Comparison of ENCODE assay signal across 11 mouse cellular contexts in genomic region chr1:156584175-156584574, GRCm38 (mm10). TPM values are rescaled to one million over a fixed set of nuclear protein-coding genes. Genes with fewer than 3 reads are reported as not detected.
DNase-seq lines count a peak whose midpoint lies in the region; ATAC-seq and TF ChIP-seq lines count a peak whose summit lies in the region.
"Had no signal": no experiment of that assay in that cellular context is flagged by ENCODE, and none has a peak within 500 bp of the region (broad histone marks: within the 10 kb centered on the region; RNA-seq: fewer than 3 reads in every experiment).

No protein-coding gene starts in this region.

- TF ChIP-seq CTCF in liver, embryonic 14.5 days (IDR thresholded peaks at IDR 0.05; ENCODE audit: low read depth): peak; percentile 28; the same call in 1 of the 2 replicates

- no peak overlapping the region for H3K4me3 ChIP-seq in forebrain, embryonic 14.5 days (ENCODE audit: low read depth, low read length)
- H3K4me3 ChIP-seq in forebrain, embryonic 16.5 days (replicated peaks; ENCODE audit: low read length): no peak overlapping the region
- no peak overlapping the region for H3K4me3 ChIP-seq in liver, embryonic 14.5 days (ENCODE audit: insufficient read depth in 1 of 2, low read depth in 2 of 2, low read length in 2 of 2)
- H3K4me3 ChIP-seq: hindbrain, embryonic 10.5 days; liver, embryonic 15.5 days had no signal

- H3K4me2 ChIP-seq in forebrain, embryonic 14.5 days (ENCODE audit: low read length): no peak overlapping the region
- no peak overlapping the region for H3K4me2 ChIP-seq in forebrain, embryonic 16.5 days (ENCODE audit: low read length)
- no peak overlapping the region for H3K4me2 ChIP-seq in liver, embryonic 14.5 days (ENCODE audit: low read depth)
- H3K4me2 ChIP-seq: liver, embryonic 15.5 days had no signal

- 76% methylated on average over 1 of the region's 1 CpGs for WGBS in forebrain, embryonic 14.5 days
- 71% methylated on average over 1 of the region's 1 CpGs for WGBS in forebrain, embryonic 16.5 days
- WGBS in liver, embryonic 14.5 days (ENCODE audit: insufficient replicate concordance): 56% methylated on average over 1 of the region's 1 CpGs

- H3K9ac ChIP-seq in forebrain, embryonic 14.5 days (ENCODE audit: low read length): no peak overlapping the region
- no peak overlapping the region for H3K9ac ChIP-seq in forebrain, embryonic 16.5 days (replicated peaks; ENCODE audit: low read depth, low read length)
- no peak overlapping the region for H3K9ac ChIP-seq in liver, embryonic 14.5 days (replicated peaks)
- H3K9ac ChIP-seq: liver, embryonic 15.5 days had no signal

- H3K9me3 ChIP-seq in forebrain, embryonic 14.5 days (replicated peaks; ENCODE audit: control insufficient read depth, low read length): no peaks in the 10 kb centered on the region
- H3K9me3 ChIP-seq in forebrain, embryonic 16.5 days (ENCODE audit: control insufficient read depth, low read length): no peaks in the 10 kb centered on the region
- no peaks in the 10 kb centered on the region for H3K9me3 ChIP-seq in liver, embryonic 14.5 days (ENCODE audit: control insufficient read depth, low read length)
- H3K9me3 ChIP-seq: hindbrain, embryonic 10.5 days; liver, embryonic 15.5 days had no signal

- H3K27ac ChIP-seq in forebrain, embryonic 14.5 days (ENCODE audit: low read depth, low read length): no peak overlapping the region
- H3K27ac ChIP-seq in forebrain, embryonic 16.5 days (ENCODE audit: low read length): no peak overlapping the region
- no peak overlapping the region for H3K27ac ChIP-seq in liver, embryonic 14.5 days
- H3K27ac ChIP-seq: hindbrain, embryonic 10.5 days; liver, embryonic 15.5 days had no signal

- TF ChIP-seq EP300 in liver, embryonic 14.5 days (IDR thresholded peaks at IDR 0.05; ENCODE audit: low read depth): no peak

- no peak for ATAC-seq in forebrain, embryonic 14.5 days
- no peak for ATAC-seq in forebrain, embryonic 16.5 days
- ATAC-seq in liver, embryonic 14.5 days (ENCODE audit: insufficient read depth): no peak

- DNase-seq in forebrain, embryonic 14.5 days (ENCODE audit: low spot score): peak; percentile 36
- DNase-seq in liver, embryonic 14.5 days (ENCODE audit: low read depth in 3 of 3, low spot score in 3 of 3): no peak
- no peak for DNase-seq in liver
- DNase-seq in CD4-positive helper T cell, adult 2 months (ENCODE audit: low read depth, low spot score): peak; percentile 21
- DNase-seq in c-Kit-positive CD71-negative TER-119-negative erythroid progenitor cells, embryonic 14.5 days (ENCODE audit: low read depth): peak; percentile 18
- no peak for DNase-seq in urinary bladder, adult 18-20 months (ENCODE audit: low spot score in 2 of 2)
- no peak for DNase-seq in urinary bladder, postnatal 4 days (ENCODE audit: low spot score in 2 of 2)
- DNase-seq: spleen, adult 18-20 months had no signal

- no peaks in the 10 kb centered on the region for H3K36me3 ChIP-seq in forebrain, embryonic 14.5 days (ENCODE audit: control insufficient read depth, insufficient read depth, low read length)
- H3K36me3 ChIP-seq in forebrain, embryonic 16.5 days (ENCODE audit: control insufficient read depth, insufficient read depth): no peaks in the 10 kb centered on the region
- H3K36me3 ChIP-seq in liver, embryonic 14.5 days (replicated peaks; ENCODE audit: control insufficient read depth, insufficient read depth, low read depth): no peaks in the 10 kb centered on the region
- H3K36me3 ChIP-seq: liver, embryonic 15.5 days had no signal

- H3K4me1 ChIP-seq in forebrain, embryonic 14.5 days (ENCODE audit: control insufficient read depth, insufficient read depth, low read length): peaks cover 3% of the 10 kb centered on the region; the same call in 1 of the 2 replicates
- H3K4me1 ChIP-seq in forebrain, embryonic 16.5 days (replicated peaks; ENCODE audit: control insufficient read depth, insufficient read depth, low read length): no peaks in the 10 kb centered on the region; the same call in none of the 2 replicates
- H3K4me1 ChIP-seq in liver, embryonic 14.5 days (replicated peaks; ENCODE audit: control insufficient read depth in 2 of 2, insufficient read depth in 2 of 2, low read length in 1 of 2): no peaks in the 10 kb centered on the region
- H3K4me1 ChIP-seq: hindbrain, embryonic 10.5 days had no signal

- H3K27me3 ChIP-seq in forebrain, embryonic 14.5 days (replicated peaks; ENCODE audit: control insufficient read depth, insufficient read depth, low read length): no peaks in the 10 kb centered on the region
- H3K27me3 ChIP-seq in forebrain, embryonic 16.5 days (replicated peaks; ENCODE audit: control insufficient read depth, insufficient read depth, low read length): no peaks in the 10 kb centered on the region
- H3K27me3 ChIP-seq in liver, embryonic 14.5 days (ENCODE audit: control insufficient read depth, insufficient read depth, low read length): no peaks in the 10 kb centered on the region
- H3K27me3 ChIP-seq: liver, embryonic 15.5 days had no signal

RNA-seq across cellular contexts. Expression of gene Abl2, which starts 25.6 kb away (rescaled TPM):
- 5.7 and 8.0 TPM in 2 replicates for polyA plus RNA-seq in forebrain, embryonic 14.5 days (2014; fragmentation: Nextera tagmentation; extraction: Ambion mirVana)
- polyA plus RNA-seq in forebrain, embryonic 16.5 days (2015; fragmentation: Nextera tagmentation; extraction: Ambion mirVana): 7.4 TPM in 2 replicates
- polyA plus RNA-seq in liver, embryonic 14.5 days (2012; rRNA removed): 1.4 and 1.6 TPM in 2 replicates
- polyA plus RNA-seq in liver, embryonic 14.5 days (2014; fragmentation: Nextera tagmentation; extraction: Ambion mirVana): 1.1 and 1.2 TPM in 2 replicates

Comparison
In these comparisons a context has a peak if more than half of its experiments do, and no peak if none do; other contexts are left out.
1. DNase-seq: peak in forebrain, embryonic 14.5 days (single experiment), CD4-positive helper T cell, adult 2 months (single experiment) and c-Kit-positive CD71-negative TER-119-negative erythroid progenitor cells, embryonic 14.5 days (single experiment); none in liver, embryonic 14.5 days (0 of 3), liver (single experiment), urinary bladder, adult 18-20 months (0 of 2) and urinary bladder, postnatal 4 days (0 of 2).